Mouse (Mus musculus) liver, embryonic 14 days (tissue): ENCODE measurements around the gene Fut1. TPM values are rescaled to one million over a fixed set of nuclear protein-coding genes. Genes with fewer than 3 reads are reported as not detected.

Experiments used
- polyA plus RNA-seq: library from polyadenylated mRNA; depleted of rRNA; stranded (reverse); fragments of >200 nt; gene quantifications from 2 replicates; pipeline ENCODE4 v1.2.3, GENCODE M21; 2012; rRNA removed

Fut1 gene
- 0.01 TPM in 1 of 2 replicates, not detected in the other for polyA plus RNA-seq

GRCm38 (mm10) chr7:45617042-45617695 lies at the start of gene Fut1:
Gene Fut1 (plus strand): TSS chr7:45617289.

GRCm38 (mm10) chr7:45570103-45570741 lies 46.9 kb upstream of the Fut1 start, which contains the start of gene Bcat2:
Gene Bcat2 (plus strand): TSS chr7:45570153.

GRCm38 (mm10) chr7:45621443-45621842 lies 4.4 kb downstream of the Fut1 start, which contains the start of gene Izumo1:
Gene Izumo1 (plus strand): TSS chr7:45621811.

DNA sequence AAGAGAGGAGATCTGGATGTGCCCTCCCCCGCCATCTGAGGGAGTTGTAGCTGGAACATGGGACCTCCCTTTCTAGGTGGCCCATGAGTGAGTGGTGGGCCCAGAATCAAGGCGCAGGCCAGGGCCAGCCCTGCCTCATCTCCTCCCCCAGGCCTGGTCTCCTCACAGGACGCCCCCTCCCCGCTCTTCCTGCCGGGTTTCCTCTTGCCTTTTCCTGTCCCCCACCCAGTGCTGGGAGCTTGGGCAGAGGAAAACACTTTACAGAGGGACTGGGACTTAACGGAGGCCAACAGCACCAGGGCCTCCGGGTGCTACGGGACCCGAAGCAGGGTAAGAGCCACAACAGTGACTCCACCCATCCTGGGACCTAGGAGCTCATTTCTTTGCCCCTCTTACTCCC lies 10.2 kb downstream of the Fut1 start, which contains the start of gene Rasip1:
TSS of gene Rasip1 (plus strand) at position 228 of the 400 bp plus-strand sequence.

DNA sequence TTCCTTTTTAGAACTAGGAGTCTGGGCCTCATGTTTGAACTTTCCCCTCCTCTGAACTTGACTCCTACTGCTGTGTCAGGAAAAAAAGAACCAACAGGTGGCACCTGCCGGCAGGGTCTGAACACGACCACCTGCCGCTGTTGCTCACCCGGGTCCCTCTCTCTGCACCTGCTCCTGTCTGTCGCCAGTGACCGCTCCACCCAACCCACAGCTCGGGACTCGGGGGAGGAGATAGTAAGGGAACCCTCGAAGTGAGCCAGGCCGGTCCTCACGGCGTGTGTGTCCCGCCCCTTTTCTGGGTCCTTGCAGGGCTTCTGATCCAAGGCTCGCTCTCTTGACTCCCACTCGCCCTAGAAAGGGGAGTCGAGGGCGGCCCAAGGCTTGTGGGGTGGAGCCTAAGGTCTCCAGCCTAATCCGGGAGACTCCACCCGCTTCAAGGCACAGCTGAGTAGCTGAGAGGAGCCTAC lies 22.5 kb downstream of the Fut1 start, which contains the start of gene Mamstr:
TSS of gene Mamstr (plus strand) at position 417 of the 467 bp plus-strand sequence.

DNA sequence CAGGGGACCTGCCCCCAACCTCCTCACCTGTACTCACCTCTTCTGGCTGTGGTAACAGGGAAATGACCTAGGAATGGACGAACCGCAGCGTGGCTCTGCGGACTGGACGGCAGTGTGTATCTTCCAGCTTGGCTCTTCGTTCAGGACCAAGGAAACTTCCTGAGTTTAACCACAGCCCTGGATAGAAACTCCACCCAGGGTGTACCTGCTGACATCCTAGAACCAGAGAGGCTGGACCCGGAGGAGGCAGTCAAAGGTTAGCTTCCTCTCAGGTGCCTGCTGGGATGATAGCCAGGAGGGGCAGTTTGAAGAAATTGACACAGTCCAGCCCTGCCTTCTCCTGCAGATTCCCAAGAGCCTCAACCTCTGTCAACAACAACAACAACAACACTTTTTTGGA lies 49.1 kb downstream of the Fut1 start, which contains the start of gene Fut2:
TSS of gene Fut2 (minus strand) at position 234 of the 400 bp plus-strand sequence.

Other genes starting within 250 kb of the Fut1 start
- gene Lin7b, start 246.7 kb upstream of the Fut1 start, polyA plus RNA-seq = 0.31 and 0.34 TPM in 2 replicates
- gene Snrnp70, start 221.5 kb upstream of the Fut1 start, polyA plus RNA-seq = 208 and 214 TPM in 2 replicates
- gene Kcna7, start 211.6 kb upstream of the Fut1 start, polyA plus RNA-seq = 0.01 TPM in 1 of 2 replicates, not detected in the other
- gene Ntf5, start 203.6 kb upstream of the Fut1 start, polyA plus RNA-seq = 0.17 and 0.23 TPM in 2 replicates
- not detected in 2 replicates for gene Lhb, start 196.5 kb upstream of the Fut1 start, polyA plus RNA-seq
- gene Gys1, start 182.4 kb upstream of the Fut1 start, polyA plus RNA-seq = 2.8 and 2.9 TPM in 2 replicates
- 66.7 and 69.1 TPM in 2 replicates for gene Ruvbl2, start 179.2 kb upstream of the Fut1 start, polyA plus RNA-seq
- gene Ftl1, start 157.4 kb upstream of the Fut1 start, polyA plus RNA-seq = 1,332 and 1,795 TPM in 2 replicates
- gene Bax, start 150.4 kb upstream of the Fut1 start, polyA plus RNA-seq = 52.2 and 58.7 TPM in 2 replicates
- gene Tulp2, start 135.4 kb upstream of the Fut1 start, polyA plus RNA-seq = 0.18 and 0.29 TPM in 2 replicates
- gene Gm45808, start 130.5 kb upstream of the Fut1 start, polyA plus RNA-seq = 0.06 TPM in 1 of 2 replicates, not detected in the other
- 2.0 and 2.2 TPM in 2 replicates for gene Dhdh, start 128.5 kb upstream of the Fut1 start, polyA plus RNA-seq
- 55.1 and 58.3 TPM in 2 replicates for gene Nucb1, start 106.9 kb upstream of the Fut1 start, polyA plus RNA-seq
- 112 and 129 TPM in 2 replicates for gene Ppp1r15a, start 91.0 kb upstream of the Fut1 start, polyA plus RNA-seq
- gene Plekha4, start 91.0 kb upstream of the Fut1 start, polyA plus RNA-seq = 0.75 and 0.86 TPM in 2 replicates
- 1.1 and 1.7 TPM in 2 replicates for gene Hsd17b14, start 62.4 kb upstream of the Fut1 start, polyA plus RNA-seq
- gene Bcat2, start 47.1 kb upstream of the Fut1 start, polyA plus RNA-seq = 35.6 and 40.6 TPM in 2 replicates
- not detected in 2 replicates for gene Fgf21, start 1.8 kb upstream of the Fut1 start, polyA plus RNA-seq
- gene Izumo1, start 4.5 kb downstream of the Fut1 start, polyA plus RNA-seq = 0.09 and 0.10 TPM in 2 replicates
- gene Rasip1, start 10.2 kb downstream of the Fut1 start, polyA plus RNA-seq = 2.0 and 2.2 TPM in 2 replicates
- gene Mamstr, start 22.7 kb downstream of the Fut1 start, polyA plus RNA-seq = 0.37 and 0.43 TPM in 2 replicates
- gene Fut2, start 49.1 kb downstream of the Fut1 start, polyA plus RNA-seq = not detected in 2 replicates
- gene Ntn5, start 66.7 kb downstream of the Fut1 start, polyA plus RNA-seq = not detected in 2 replicates
- gene Sec1, start 77.1 kb downstream of the Fut1 start, polyA plus RNA-seq = 0.02 TPM in 1 of 2 replicates, not detected in the other
- gene Car11, start 82.6 kb downstream of the Fut1 start, polyA plus RNA-seq = 0.14 and 0.37 TPM in 2 replicates
- gene Dbp, start 87.8 kb downstream of the Fut1 start, polyA plus RNA-seq = 0.67 TPM in 2 replicates
- gene Rpl18, start 98.2 kb downstream of the Fut1 start, polyA plus RNA-seq = 524 and 540 TPM in 2 replicates
- gene Sphk2, start 100.7 kb downstream of the Fut1 start, polyA plus RNA-seq = 6.3 and 7.1 TPM in 2 replicates
- 0.21 and 0.32 TPM in 2 replicates for gene Fam83e, start 103.9 kb downstream of the Fut1 start, polyA plus RNA-seq
- not detected in 2 replicates for gene Spaca4, start 108.5 kb downstream of the Fut1 start, polyA plus RNA-seq
- 0.13 and 0.24 TPM in 2 replicates for gene Lmtk3, start 166.4 kb downstream of the Fut1 start, polyA plus RNA-seq
- 0.22 and 0.28 TPM in 2 replicates for gene Sult2b1, start 167.4 kb downstream of the Fut1 start, polyA plus RNA-seq
- gene Cyth2, start 197.3 kb downstream of the Fut1 start, polyA plus RNA-seq = 19.2 and 19.7 TPM in 2 replicates
- 0.08 TPM in 2 replicates for gene Kcnj14, start 207.5 kb downstream of the Fut1 start, polyA plus RNA-seq
- gene Grwd1, start 213.7 kb downstream of the Fut1 start, polyA plus RNA-seq = 11.5 and 14.3 TPM in 2 replicates